Mouse (Mus musculus) monocyte, adult 5-6 weeks (primary cell): Measurements from ENCODE around the gene Fezf2. TPM values are rescaled to one million over a fixed set of nuclear protein-coding genes. Genes with fewer than 3 reads are reported as not detected.

Experiments
- ATAC-seq: fragments of 153-309, 156-312 bp; replicated peaks from 2 replicates; pipeline ENCODE4 v1.8.0; 2017; ENCODE audit warnings: mild to moderate bottlenecking; ENCODE audit not compliant: low TSS enrichment, insufficient number of reproducible peaks, severe bottlenecking, poor library complexity, low FRiP score
- total RNA-seq: library from RNA; stranded (forward); fragments of 200-1000, 200-491, 200-594 nt; gene quantifications from 3 replicates; pipeline ENCODE4 v1.2.3, GENCODE M21; 2017

Gene Fezf2
- total RNA-seq, 1 experiment from 2014 or later = not detected

GRCm38 (mm10) chr14:12344061-12344745, 3.8 kb downstream of the Fezf2 start:
- no peak for ATAC-seq

DNA sequence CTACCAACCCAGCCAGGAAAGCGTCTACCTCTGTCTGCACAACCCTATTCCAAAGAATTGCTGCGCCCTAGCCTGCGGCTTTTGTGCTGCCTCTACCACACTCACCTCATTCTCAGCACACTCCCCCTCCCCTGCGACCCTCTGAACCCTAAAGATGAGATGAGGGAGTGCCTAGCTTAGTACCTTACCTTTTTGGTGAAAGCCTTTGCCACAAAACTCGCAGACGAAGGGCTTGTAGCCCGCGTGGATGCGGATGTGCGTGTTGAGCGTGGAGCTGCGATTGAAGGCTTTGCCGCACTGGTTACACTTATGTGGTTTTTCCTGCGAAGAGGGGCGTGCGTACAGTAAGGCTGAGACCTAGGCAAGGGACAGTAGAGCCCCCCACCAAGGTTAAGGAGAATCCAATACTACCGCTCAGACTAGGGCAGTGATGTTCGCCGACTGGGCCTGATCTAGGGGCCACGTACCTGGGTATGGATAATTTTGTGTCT, 4.5 kb downstream of the Fezf2 start:
- ATAC-seq = no peak

DNA sequence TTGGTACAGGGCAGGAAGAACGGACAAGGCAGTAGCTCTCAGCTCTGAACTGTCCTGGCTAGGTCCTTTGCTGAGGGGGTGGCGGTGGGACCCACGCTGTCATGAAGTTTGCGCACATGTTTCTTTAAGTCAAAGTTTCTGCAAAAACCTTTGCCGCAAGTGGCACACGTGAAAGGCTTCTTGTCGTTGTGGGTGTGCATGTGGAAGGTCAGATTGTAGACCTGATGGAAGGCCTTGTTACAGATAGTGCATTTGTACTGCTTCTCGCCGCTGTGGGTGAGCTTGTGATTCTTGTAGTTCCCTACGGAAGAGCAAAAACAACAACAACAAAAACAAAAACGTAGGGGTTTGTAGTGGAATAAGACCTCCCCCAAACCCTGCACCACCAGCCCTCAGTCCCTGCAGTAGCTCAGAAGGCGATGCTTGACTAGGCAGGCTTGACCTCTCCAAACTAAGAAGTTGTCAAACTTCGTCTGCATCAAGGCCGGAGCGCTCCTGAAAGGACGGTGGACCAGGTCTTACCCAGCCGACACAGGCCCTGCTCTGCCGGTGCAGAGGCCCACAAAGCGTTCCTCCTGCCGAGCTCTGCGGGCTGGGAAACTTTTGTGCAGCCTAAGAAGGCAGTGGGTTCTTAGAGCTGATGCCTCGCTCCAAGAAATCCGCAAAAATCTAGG, 5.4 kb downstream of the Fezf2 start:
- no peak for ATAC-seq

GRCm38 (mm10) chr14:12341789-12342457, 6.1 kb downstream of the Fezf2 start:
- ATAC-seq = no peak

DNA sequence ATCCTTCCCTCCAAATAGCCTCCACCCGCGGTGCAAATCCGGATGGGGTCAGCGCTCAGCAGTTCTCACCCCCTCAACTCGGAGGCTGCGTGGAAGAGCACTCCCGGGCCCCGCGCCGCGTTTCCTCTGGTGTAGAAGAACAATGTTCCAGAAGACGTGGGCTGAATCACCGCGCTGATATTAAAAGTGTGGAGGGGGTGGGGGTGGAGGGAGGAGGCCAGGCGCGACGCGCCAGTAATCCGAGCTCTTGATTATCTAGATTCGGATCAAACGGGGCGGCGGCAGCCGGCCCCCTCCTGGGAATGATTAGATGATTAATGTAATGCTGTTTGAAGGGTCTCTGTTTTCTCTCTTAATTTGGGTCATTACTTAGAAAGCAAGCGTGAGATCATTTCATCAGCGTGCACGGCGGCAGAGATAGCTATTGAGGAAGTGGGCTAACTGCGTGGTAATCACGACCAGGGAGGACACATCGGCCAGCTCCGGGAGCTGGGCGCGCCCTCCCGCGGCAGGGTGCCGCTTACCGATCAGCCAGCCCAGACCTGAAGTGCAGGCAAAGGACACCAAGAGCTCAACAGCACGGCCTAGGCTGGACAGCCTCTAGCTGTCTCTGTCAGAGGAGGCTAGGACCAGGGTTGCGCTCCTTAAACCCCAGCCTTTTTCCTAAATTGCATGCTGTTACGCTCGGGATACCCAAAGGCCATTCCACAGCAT, 6.8 kb downstream of the Fezf2 start:
- no peak for ATAC-seq

DNA sequence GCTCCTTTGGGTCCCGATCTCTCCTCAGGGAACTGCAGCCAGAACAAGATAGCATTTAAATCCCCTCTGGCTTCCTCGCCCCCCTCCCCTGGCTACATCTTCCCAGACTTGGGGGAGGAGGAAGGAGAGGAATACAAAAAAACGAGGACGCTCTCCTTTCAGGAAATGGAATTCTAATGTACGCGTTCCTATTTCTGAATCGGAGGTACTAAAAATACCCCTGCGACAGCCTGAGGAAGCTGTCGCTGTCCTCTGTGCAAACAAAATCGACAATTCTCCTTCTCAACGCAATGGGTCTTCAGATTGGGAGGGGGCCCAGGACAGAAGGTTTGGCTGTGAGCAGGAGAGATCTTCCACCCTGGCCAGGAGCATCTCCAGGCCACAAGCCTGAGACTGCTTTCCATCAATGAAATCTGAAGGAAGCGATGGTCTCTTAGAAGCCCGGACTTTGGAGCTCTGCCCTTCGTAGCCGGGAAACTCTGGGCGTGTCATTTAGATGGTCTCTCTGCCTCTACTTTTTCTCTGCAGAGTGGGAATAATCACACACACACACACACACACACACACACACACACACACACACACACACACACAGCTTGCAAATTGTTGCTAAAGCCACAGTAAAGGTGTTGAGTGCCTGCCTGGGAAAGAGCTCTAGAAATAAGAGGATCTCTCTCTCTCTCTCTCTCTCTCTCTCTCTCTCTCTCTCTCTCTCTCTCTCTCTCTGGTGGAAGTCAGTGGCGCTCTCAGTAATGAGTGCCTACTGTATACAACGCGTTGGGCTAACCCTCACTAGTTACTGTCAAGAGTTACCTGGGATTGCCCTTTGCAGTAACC, 7.5 kb downstream of the Fezf2 start:
- ATAC-seq = no peak

DNA sequence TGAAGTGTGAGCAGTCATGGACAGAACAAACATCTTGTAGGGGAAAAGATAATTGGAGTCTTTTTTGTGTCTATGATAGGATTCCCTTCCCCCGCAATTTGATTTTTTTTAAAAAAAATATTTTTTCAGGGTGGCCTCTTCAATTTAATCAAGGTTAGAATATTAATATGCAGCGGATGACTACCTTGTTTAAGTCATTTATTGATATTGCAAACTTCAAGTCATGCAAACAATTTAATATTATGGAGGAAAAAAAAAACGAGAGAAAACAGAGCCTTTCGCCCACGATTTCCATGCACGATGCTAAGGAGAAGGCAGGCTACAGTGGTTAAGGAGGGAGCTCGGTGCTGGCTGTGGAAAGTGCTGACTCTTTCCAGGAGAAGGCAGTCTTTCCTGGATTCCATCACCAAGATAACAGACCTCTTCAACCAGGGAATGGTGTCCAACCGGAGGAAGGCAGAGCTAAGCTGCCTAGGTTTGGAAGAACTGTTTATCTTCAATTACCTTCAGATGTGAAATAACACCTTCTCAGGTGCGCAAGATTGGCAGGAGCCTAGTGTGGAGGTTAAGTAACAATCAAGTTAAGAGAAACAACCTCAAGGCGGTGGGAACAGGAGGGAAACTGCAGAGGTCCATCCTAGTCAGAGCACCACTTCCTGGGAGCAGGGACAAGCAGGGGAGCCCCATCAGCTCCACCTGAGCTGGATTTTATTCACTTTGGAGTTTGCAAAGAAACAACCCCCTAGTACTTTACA, 9.0 kb downstream of the Fezf2 start:
- ATAC-seq = no peak

GRCm38 (mm10) chr14:12337998-12338809, 9.8 kb downstream of the Fezf2 start:
- no peak for ATAC-seq

DNA sequence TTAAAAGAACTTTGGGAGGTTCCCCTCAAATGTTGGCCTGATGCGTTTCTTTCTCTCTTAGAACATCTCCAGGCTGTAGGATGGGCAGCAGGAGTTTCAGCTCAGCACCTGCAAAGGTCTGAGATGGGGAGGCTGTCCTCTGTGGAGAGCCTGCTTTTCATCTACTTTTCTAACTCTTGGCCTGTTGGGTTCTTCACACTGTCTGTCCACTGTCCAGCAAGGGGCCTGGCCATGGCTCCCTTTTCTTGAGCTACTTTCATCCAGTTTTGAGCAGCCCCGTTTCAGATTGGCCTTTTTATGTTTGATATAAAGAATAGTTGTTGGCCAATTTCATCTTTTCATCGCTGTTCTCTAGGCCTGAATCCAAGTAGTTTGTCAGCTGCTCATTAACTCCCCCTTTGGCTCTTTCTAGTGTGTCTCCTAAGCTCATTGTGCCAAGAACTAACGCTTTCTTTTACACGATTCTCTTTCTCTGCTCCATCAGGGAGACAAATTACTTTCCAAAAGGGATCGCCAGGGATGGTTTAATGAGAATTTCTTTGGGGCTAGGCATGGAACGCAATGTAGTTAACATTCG, 10.5 kb downstream of the Fezf2 start:
- no peak for ATAC-seq

- ATAC-seq = no peak
Observed at GRCm38 (mm10) chr14:12334925-12335324, 13.1 kb downstream of the Fezf2 start.

- no peak for ATAC-seq
Observed at GRCm38 (mm10) chr14:12333622-12334021, 14.4 kb downstream of the Fezf2 start.

- ATAC-seq = no peak
Observed at GRCm38 (mm10) chr14:12303106-12303505, 44.9 kb downstream of the Fezf2 start.

GRCm38 (mm10) chr14:12300677-12301076, 47.3 kb downstream of the Fezf2 start:
- ATAC-seq = no peak

- no peak for ATAC-seq
Observed at GRCm38 (mm10) chr14:12300275-12300674, 47.7 kb downstream of the Fezf2 start.

DNA sequence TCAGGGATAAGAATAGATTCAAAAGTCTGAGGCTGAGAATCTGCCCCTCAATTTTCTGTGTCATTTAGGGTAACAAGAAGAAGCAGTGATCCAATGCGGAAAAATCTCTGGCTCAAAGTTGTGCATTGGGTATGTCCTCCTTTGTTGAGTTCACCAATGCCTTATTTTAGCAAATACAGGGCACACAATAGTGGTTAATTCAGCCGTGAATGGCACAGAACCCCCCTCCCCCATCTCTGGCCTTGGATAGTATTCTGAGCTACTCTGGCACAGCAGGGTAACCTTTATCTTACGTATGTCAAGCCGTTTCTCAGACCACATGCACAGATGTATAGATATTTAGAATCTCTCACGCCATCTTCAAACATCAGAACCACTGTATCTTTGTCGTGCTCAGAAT, 48.3 kb downstream of the Fezf2 start:
- ATAC-seq = no peak

DNA sequence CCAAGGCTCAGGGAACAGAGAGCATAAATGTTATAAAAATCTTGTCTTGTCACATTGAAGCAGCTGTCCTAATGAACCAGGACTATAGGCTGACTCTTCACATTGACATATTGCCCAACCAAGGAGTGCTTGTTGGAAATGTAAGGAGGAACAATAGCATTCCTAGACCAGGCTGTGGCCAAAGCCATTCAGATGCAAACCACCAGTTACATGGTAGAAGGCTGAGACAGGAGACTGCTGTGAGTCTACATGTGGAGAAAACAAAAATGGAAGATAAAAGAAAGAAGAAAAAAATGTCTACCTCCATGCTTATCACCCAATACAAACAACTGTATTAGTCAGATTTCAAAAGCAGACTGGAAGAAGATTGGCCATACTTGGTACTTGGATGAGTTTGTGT, 48.8 kb downstream of the Fezf2 start:
- no peak for ATAC-seq

GRCm38 (mm10) chr14:12296391-12296790, 51.6 kb downstream of the Fezf2 start:
- no peak for ATAC-seq
